Mouse (Mus musculus): ENCODE measurements around the gene Gm1993. TPM values are rescaled to one million over a fixed set of nuclear protein-coding genes. Genes with fewer than 3 reads are reported as not detected.

Gm1993 gene
- polyA plus RNA-seq (2014; fragmentation: Illumina TruSeq; extraction: RNeasy Lipid Tissue Mini Kit (QIAGEN cat#74804); ENCODE audit: low read depth, low replicate concordance), result not detected

GRCm38 (mm10) chrX:25570352-25570751 lies at the start of gene Gm1993:
Gene Gm1993 (minus strand): TSS chrX:25570452.

Measured in adipose tissue, adult 10 weeks (tissue).